Mouse (Mus musculus) embryonic facial prominence, embryonic 13.5 days (tissue): ENCODE data around the gene Mroh7. TPM values are rescaled to one million over a fixed set of nuclear protein-coding genes. Genes with fewer than 3 reads are reported as not detected.
"Not testable (repeated sequence)": the region's sequence is repeated elsewhere in the genome, so short reads cannot be mapped to it uniquely, and the experiment has no call there.

Experiments used
- ATAC-seq: fragments of 200-750 bp; cut with Nextera tagmentation; 2 replicates; pipeline ENCODE4 v1.8.0; 2017; ENCODE audit warnings: low read depth; ENCODE audit not compliant: insufficient number of reproducible peaks, insufficient read depth, low FRiP score, low TSS enrichment
- H3K27ac ChIP-seq: fragments of 300-500 bp; sonication (generic); 2 replicates; pipeline ENCODE4 v1.5.1; 2015; ENCODE audit warnings: moderate library complexity, mild to moderate bottlenecking, inconsistent platforms
- H3K27me3 ChIP-seq: fragments of 300-500 bp; sonication (generic); 2 replicates; pipeline ENCODE4 v1.6.1; 2015; ENCODE audit warnings: mild to moderate bottlenecking, inconsistent platforms
- H3K36me3 ChIP-seq: fragments of 300-500 bp; sonication (generic); 2 replicates; pipeline ENCODE4 v1.6.1; 2015; ENCODE audit warnings: mild to moderate bottlenecking, inconsistent platforms
- H3K4me1 ChIP-seq: fragments of 300-500 bp; sonication (generic); 2 replicates; pipeline ENCODE4 v1.6.1; 2015; ENCODE audit warnings: inconsistent platforms
- H3K4me2 ChIP-seq: fragments of 300-500 bp; sonication (generic); 2 replicates; pipeline ENCODE4 v1.6.1; 2015; ENCODE audit warnings: moderate library complexity, mild to moderate bottlenecking, inconsistent platforms
- H3K4me3 ChIP-seq: fragments of 300-500 bp; sonication (generic); 2 replicates; pipeline ENCODE4 v1.5.1; 2015; ENCODE audit warnings: mild to moderate bottlenecking, inconsistent platforms
- H3K9ac ChIP-seq: fragments of 300-500 bp; sonication (generic); 2 replicates; pipeline ENCODE4 v1.6.1; 2015; ENCODE audit warnings: mild to moderate bottlenecking, inconsistent platforms
- H3K9me3 ChIP-seq: fragments of 300-500 bp; sonication (generic); 2 replicates; pipeline ENCODE4 v1.6.1; 2016; ENCODE audit warnings: inconsistent platforms
- WGBS: fragments of 180-500 bp; shearing (Covaris S2); methylation state at CpG from one replicate; pipeline ENCODE4 v1.1.7; 2015; ENCODE audit warnings: mixed read lengths; 5-methylcytosine and 5-hydroxymethylcytosine counted together
- polyA plus RNA-seq: library from polyadenylated mRNA; unstranded; fragments of >200 nt; fragmentation: Nextera tagmentation; extraction: Ambion mirVana; gene quantifications from 2 replicates; pipeline ENCODE4 v1.2.1, GENCODE M21; 2015

The Mroh7 gene
- polyA plus RNA-seq, 1 experiment from 2014 or later, result 0.58 TPM

DNA sequence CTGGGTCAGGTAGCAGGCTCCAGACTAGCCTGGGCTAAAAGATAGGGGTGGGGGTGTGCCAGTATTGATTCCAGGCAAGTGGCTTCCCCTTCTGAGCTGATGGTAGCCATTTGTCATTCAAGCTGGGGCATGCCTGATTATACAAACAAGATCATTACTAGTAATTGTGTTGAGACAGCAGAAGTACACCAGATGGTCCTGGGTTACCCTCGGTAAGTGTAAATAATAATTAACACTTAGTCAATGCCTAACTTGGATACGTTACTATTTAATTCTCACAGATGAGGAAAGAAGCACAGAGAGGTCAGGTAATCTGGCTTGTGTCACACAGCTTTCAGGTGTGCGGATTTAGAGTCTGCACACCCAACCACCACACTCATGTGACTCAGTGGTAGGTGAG lies 7.2 kb upstream of the Mroh7 start:
- no peaks in the 10 kb centered on the region for H3K4me1 ChIP-seq
- H3K27ac ChIP-seq, result no peak overlapping the region
- no peaks in the 10 kb centered on the region for H3K36me3 ChIP-seq
- 61% methylated on average over 3 of the region's 3 CpGs for WGBS
- H3K4me3 ChIP-seq, result no peak overlapping the region
- H3K9ac ChIP-seq, result no peak overlapping the region
- ATAC-seq, result no peak
- no peaks in the 10 kb centered on the region for H3K27me3 ChIP-seq
- no peaks in the 10 kb centered on the region for H3K9me3 ChIP-seq
- H3K4me2 ChIP-seq, result no peak overlapping the region

DNA sequence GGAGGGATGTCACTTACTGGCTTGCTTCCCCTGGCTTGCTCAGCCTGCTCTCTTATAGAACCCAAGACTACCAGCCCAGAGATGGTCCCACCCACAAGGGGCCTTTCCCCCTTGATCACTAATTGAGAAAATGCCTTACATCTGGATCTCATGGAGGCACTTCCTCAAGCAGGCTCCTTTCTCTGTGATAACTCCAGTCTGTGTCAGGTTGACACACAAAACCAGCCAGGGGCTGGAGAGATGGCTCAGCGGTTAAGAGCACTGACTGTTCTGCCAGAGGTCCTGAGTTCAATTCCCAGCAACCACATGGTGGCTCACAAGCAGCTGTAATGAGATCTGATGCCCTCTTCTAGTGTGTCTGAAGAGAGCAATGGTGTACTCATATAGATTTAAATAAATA lies 6.2 kb upstream of the Mroh7 start:
- not testable (repeated sequence) for ATAC-seq, H3K4me3 ChIP-seq, H3K9ac ChIP-seq, H3K27me3 ChIP-seq, H3K9me3 ChIP-seq, H3K4me2 ChIP-seq, H3K27ac ChIP-seq, H3K4me1 ChIP-seq, H3K36me3 ChIP-seq
- WGBS, result 20% methylated on average over 1 of the region's 1 CpGs

DNA sequence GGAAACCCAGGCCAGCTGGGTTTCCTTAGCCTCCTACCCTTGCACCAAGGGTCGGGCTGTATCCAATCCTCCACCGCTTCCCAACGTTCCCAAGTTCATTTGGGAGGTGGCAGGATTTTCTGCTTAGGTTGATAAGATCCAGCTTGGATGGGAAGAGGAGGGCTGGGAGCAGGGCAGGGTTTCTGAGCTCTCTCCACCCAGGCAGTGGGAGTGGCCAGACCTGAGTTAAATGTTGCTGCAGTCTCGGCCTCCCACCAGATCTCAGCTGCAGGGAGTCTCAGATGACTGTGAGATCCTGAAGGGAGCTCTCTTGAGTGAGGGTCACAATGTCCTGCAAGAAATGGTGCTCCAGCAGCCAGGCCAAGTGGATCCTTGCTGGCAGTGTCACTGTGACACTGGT lies 2.9 kb upstream of the Mroh7 start, which contains the start of gene Fam151a:
Gene Fam151a, plus strand, starts transcription at position 254 of the 400 bp plus-strand sequence.
- Histone ChIP-seq H3K27ac (no peak within 1 kb of the TSS), H3K4me1 (no peaks in the 10 kb centered on the region), H3K36me3 (no peaks in the 10 kb centered on the region), H3K4me3 (no peak within 1 kb of the TSS), H3K27me3 (no peaks in the 10 kb centered on the region), H3K4me2 (no peak within 1 kb of the TSS), H3K9ac (0 out of 2 replicates have a peak within 1 kb of the TSS, but pooled peaks have one; percentile 27), H3K9me3 (no peaks in the 10 kb centered on the region)
- 30% methylated on average over 4 of the region's 4 CpGs for WGBS
- ATAC-seq, result no peak

DNA sequence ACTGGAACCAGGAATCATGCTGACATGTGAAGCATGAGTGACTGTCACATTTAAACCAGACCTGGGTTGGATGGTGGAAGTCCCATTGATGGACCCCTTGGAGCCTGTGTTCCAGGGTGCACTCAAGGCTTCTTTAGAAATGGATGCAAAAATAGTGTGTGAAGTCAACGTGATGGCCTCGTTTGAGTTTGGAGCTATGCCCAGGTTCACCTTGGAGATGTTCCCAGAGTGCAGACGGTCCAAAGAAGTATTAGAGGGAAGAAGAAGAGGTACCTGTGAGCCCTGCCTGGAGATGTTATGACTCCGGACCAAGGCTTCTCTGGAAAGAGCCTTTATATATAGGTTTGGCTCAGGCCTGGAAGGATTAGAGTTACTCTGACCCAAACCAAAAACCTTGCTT lies 10.1 kb downstream of the Mroh7 start:
- WGBS, result 86% methylated on average over 4 of the region's 4 CpGs
- Histone ChIP-seq H3K4me3 (no peak overlapping the region), H3K27ac (no peak overlapping the region), H3K4me1 (no peaks in the 10 kb centered on the region), H3K4me2 (no peak overlapping the region), H3K27me3 (no peaks in the 10 kb centered on the region), H3K9me3 (no peaks in the 10 kb centered on the region), H3K9ac (no peak overlapping the region), H3K36me3 (no peaks in the 10 kb centered on the region)
- no peak for ATAC-seq

DNA sequence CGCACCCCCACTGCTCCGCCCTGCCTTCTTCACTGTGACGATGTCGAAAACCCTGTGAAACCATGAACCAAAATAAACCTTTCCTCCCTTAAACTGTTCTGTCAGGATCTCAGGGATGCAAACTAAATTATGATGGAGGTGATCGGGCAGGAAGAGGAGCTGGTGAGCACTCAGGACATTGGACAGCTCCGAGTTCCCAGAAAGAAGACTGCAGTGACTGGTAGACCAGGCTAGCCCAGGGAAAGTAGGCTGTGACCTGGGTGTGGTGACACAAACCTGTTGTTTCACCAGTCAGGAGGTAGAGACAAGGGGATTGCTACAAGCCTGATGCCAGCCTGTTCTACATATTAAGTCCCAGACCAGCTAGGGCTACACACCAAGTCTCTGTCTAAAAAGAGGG lies 17.1 kb downstream of the Mroh7 start:
- H3K4me1 ChIP-seq, result no peaks in the 10 kb centered on the region
- 89% methylated on average over 6 of the region's 6 CpGs for WGBS
- H3K4me3 ChIP-seq, result no peak overlapping the region
- no peaks in the 10 kb centered on the region for H3K9me3 ChIP-seq
- no peaks in the 10 kb centered on the region for H3K27me3 ChIP-seq
- no peaks in the 10 kb centered on the region for H3K36me3 ChIP-seq
- no peak overlapping the region for H3K4me2 ChIP-seq
- H3K9ac ChIP-seq, result no peak overlapping the region
- no peak overlapping the region for H3K27ac ChIP-seq
- no peak for ATAC-seq

DNA sequence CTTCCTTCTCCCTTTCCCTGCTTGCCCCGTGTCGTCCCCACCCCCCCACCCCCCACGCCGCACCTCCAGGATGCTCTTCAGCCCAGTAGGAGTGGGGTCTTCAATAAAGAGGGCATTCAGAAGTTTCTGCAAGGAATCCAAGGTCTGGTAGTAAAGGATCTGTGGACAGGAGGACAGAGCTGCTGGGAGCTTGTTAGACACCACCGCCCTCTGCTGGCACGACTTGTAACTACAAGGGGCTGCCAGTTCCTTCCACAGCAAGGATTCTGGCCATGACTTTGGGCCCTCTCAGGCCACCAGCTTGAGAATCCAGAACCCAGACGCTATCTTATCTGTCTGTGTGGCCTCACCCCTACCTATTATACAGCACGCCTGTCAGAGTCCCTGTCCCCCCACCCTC lies 22.3 kb downstream of the Mroh7 start:
- H3K9ac ChIP-seq, result 0 out of 2 replicates have a peak overlapping the region, but pooled peaks have one; percentile 4
- H3K27ac ChIP-seq, result no peak overlapping the region
- WGBS, result 0% methylated on average over 8 of the region's 8 CpGs
- H3K36me3 ChIP-seq, result no peaks in the 10 kb centered on the region
- H3K9me3 ChIP-seq, result no peaks in the 10 kb centered on the region
- ATAC-seq, result no peak
- H3K4me3 ChIP-seq, result peak overlapping the region; percentile 18; the same call in 1 of the 2 replicates
- H3K4me1 ChIP-seq, result peaks cover 25% of the 10 kb centered on the region; the same call in 1 of the 2 replicates
- H3K27me3 ChIP-seq, result no peaks in the 10 kb centered on the region
- peak overlapping the region; percentile 45 for H3K4me2 ChIP-seq

DNA sequence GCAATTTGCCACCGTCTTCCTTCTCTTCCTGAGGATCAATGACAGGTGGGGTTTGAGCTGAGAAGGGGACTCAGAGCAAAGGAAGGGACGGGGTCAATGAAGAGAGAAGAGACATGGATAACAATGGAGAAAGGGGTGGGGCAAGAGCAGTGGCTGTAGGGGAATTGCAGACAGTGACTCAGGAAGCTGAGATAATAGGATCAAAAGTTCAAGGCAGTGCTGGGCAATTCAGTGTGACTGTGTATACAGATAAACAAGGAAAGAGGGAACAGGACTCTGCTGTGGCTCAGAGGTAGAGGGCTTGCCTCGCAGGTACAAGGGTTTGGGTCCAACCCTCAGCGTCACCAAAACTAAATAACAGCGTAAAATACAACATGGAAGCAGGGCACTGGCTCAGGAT lies 22.8 kb downstream of the Mroh7 start:
- ATAC-seq, result no peak
- H3K36me3 ChIP-seq, result no peaks in the 10 kb centered on the region
- WGBS, result 37% methylated on average over 5 of the region's 5 CpGs

DNA sequence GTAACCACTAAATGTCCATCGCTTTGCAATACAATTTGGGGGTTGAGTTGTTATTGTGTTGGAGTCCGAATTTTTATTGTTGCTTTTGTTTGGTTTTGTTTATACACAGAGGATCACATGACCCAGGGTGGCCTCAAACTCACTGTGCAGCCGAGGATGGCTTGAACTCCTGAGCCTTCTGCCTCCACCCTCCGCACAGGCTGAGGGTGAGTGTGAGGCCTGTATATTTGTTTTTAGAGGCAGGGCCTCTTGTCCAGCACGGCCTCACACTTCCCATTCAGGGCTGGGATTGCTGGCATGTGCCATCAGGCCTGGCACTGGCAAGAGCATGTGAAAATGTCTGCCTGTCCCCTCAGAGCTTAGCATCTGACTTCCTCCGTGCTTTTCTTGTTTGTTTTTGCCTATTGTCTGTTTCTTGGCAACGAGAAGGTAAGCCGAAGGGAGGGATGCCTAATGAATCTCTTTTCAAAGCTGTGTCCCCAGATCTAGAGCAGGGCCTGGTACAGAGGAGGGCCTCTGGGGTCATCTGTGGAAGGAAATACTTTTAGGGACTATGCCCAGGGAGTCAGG lies 25.5 kb downstream of the Mroh7 start:
- Histone ChIP-seq H3K9me3 (no peaks in the 10 kb centered on the region), H3K27me3 (no peaks in the 10 kb centered on the region), H3K27ac (no peak overlapping the region), H3K4me1 (peaks cover 37% of the 10 kb centered on the region), H3K9ac (no peak overlapping the region), H3K36me3 (no peaks in the 10 kb centered on the region), H3K4me2 (no peak overlapping the region), H3K4me3 (no peak overlapping the region)
- no peak for ATAC-seq
- 57% methylated on average over 8 of the region's 8 CpGs for WGBS

More for the DNA sequence above, 22.8 kb downstream of the Mroh7 start:
- Histone ChIP-seq H3K9ac (no peak overlapping the region), H3K9me3 (no peaks in the 10 kb centered on the region), H3K27me3 (no peaks in the 10 kb centered on the region), H3K4me3 (peak overlapping the region; percentile 18; the same call in 1 of the 2 replicates), H3K4me1 (peaks cover 25% of the 10 kb centered on the region; the same call in 1 of the 2 replicates), H3K27ac (no peak overlapping the region), H3K4me2 (peak overlapping the region; percentile 45)

DNA sequence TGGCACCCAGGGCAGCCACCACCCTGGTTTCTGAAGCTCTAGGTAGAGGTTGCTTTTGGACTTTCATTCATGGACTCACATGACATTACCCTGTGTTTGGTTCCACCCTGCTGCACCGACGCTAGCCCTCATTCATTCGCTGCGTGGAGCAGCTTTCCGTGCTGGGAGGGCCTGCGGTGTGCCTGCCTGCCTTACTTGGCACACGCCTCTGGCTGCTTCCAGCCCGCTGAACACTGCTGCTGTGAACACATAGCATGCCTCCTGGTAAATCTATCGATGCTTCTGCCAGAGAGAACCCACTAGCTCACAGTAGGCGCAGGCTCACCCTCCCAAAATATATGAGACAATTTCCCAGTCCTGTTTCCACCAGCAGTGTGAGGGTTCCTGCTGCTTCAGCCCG lies 26.3 kb downstream of the Mroh7 start:
- Histone ChIP-seq H3K9me3 (no peaks in the 10 kb centered on the region), H3K27ac (no peak overlapping the region), H3K36me3 (no peaks in the 10 kb centered on the region), H3K4me3 (no peak overlapping the region), H3K4me1 (peaks cover 42% of the 10 kb centered on the region), H3K27me3 (no peaks in the 10 kb centered on the region), H3K9ac (no peak overlapping the region), H3K4me2 (no peak overlapping the region)
- no peak for ATAC-seq
- WGBS, result 59% methylated on average over 11 of the region's 11 CpGs

DNA sequence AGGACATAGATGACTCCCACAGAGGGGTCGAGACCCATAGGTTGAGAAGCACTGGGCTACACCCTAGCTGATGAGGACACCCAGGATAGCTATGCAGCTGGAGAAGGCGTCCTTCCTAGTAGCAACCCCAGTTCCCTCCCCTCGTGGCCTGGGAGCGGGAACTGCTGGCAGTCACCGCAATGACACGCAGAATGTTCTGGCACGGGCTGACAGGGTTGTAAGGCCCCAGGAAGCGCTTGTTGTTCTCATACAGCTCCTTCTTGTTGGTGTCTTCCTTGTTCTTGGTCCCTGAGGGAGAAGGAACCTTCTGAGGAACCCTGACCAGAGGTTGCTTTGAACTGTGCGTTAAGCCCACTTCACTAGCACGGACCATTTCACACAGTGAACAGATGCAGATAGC lies 26.8 kb downstream of the Mroh7 start:
- Histone ChIP-seq H3K9me3 (no peaks in the 10 kb centered on the region), H3K9ac (no peak overlapping the region), H3K27ac (no peak overlapping the region), H3K36me3 (no peaks in the 10 kb centered on the region), H3K27me3 (no peaks in the 10 kb centered on the region), H3K4me1 (peaks cover 42% of the 10 kb centered on the region), H3K4me3 (no peak overlapping the region), H3K4me2 (no peak overlapping the region)
- 82% methylated on average over 10 of the region's 10 CpGs for WGBS
- no peak for ATAC-seq

DNA sequence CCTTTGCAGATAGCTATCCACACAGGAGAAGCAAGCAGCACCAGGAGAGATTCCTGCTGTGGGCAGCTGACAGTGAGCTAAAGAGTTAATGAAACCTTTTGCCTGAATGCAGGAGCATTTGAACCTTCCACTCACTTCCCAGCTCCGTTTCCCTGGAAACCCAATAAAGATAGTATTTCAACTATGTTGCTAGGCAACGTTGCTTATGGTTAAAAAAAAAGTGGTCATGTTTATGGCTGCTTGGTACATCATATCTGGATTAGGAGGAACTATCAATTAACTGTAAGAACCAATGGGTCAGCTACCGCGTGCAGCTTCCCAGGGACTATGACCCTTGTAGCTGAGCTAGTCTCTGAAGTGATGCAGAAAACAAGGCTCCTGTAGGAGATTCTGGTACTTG lies 29.9 kb downstream of the Mroh7 start:
- H3K9ac ChIP-seq, result no peak overlapping the region
- 27% methylated on average over 4 of the region's 4 CpGs for WGBS
- H3K27ac ChIP-seq, result no peak overlapping the region
- H3K27me3 ChIP-seq, result no peaks in the 10 kb centered on the region
- H3K4me1 ChIP-seq, result peaks cover 28% of the 10 kb centered on the region
- no peak for ATAC-seq
- no peaks in the 10 kb centered on the region for H3K9me3 ChIP-seq
- H3K36me3 ChIP-seq, result no peaks in the 10 kb centered on the region
- no peak overlapping the region for H3K4me3 ChIP-seq
- H3K4me2 ChIP-seq, result no peak overlapping the region

DNA sequence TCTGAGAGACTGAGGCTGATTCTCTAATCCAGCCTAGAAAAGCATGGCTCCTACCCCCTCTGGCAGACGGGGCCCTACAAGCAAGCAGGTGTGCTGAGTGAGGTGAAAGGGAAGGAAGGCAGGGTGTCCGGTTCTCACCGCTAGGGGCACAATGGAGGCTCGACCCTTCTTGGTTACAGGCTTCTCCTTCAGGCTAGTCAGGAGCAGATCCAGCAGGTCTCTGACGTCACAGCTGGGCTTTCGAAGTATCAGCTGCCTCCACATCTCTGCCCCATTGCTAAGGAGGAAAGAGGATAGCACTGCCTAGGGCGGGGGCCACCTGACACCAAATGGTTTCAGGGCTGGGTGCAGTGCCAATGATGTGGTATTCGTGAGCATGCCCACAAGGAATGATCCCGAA lies 30.7 kb downstream of the Mroh7 start:
- Histone ChIP-seq H3K9ac (no peak overlapping the region), H3K36me3 (no peaks in the 10 kb centered on the region), H3K4me1 (peaks cover 22% of the 10 kb centered on the region), H3K9me3 (no peaks in the 10 kb centered on the region), H3K27ac (no peak overlapping the region), H3K4me2 (peak overlapping the region; percentile 33; the same call in 1 of the 2 replicates), H3K4me3 (no peak overlapping the region), H3K27me3 (0 out of 2 replicates have a peak, but pooled peaks cover 1% of the 10 kb centered on the region)
- no peak for ATAC-seq
- WGBS, result 15% methylated on average over 9 of the region's 9 CpGs
